Mouse (Mus musculus): ENCODE results near the gene Il5ra.
A peak's percentile ranks its signal among the peaks of the same experiment; 100 is the strongest.

Il5ra gene

DNA sequence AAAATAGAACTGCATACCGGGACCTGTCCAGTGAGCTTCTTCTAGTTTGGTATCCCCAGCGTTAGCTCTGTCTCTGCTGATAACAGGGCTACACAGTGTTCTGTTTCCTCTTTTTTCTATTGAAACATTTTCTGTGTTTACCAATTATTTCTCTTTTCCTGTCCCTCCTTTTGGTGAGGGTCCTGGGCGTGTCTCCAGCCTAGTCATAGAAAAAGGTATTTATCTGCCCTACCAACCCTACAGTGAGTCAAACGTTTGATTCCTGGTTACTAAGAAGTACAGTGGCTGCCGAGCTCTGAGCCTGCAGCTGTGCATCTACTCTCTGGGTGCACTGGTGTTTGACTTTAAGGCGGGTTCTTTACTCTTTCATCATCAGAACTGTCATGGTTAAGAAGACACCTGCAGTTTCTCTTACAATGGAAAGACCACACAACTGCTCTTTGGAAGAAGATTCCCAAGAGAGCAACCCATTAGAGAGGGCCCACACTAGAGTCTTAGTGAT, at the start of gene Il5ra:
Gene Il5ra (minus strand): TSS at position 151 of the 502 bp plus-strand sequence.
- no peak for DNase-seq

DNA sequence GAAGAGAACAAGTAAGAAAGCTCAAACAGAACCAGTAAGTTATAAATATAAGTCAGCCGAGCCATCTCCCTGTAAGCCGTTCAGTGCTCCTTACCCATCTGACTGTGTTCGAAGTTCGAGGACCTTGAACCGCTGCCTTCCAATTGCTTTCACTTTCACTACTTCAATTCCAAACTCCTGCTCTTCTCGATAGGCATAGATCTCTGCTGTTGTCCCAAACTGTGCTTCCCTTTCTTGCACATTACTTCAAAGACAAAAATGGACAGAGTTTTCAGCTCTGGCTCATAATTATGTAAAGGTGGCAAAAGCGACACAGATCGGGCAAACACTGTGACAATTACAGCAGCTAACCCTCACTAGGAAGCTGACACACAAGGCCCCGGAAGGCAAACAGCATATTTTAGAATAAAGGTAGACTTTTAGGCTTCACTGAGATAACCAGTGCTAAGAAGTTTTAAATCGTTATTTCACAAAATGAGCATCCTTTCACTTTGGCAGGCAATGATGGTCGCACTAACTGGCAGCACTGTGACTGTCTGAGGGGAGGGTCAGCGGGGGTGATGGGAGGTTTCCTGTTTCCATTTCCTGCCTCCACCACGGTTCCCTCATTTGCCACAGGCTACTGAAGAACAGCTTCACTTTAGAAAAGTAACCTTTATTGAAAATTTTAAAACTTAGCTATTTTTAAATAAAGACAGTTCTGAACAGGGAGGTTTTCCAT, 45.4 kb upstream of the Il5ra start:
- no peak for DNase-seq

GRCm38 (mm10) chr6:106793621-106794020, 44.8 kb upstream of the Il5ra start:
- DNase-seq = no peak

GRCm38 (mm10) chr6:106793088-106793487, 44.3 kb upstream of the Il5ra start:
- no peak for DNase-seq

DNA sequence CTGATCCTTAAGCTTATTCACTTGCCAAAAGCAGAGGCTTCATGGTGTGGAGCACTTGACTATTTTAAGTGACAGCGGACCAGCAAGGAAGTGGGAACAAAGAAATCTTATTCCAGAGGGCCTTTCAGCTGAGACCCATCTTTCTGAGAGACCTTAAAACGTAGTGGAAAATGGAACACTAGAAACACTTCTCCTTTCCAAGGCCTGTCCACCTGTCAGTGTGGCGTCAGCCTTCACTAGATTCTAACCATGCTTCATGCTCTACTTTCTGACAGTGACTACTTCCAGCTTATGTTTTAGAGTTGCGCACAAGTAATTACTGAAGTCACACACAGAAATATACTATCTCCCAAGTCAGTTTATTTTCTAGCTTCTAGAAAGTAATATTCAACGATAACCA, 43.6 kb upstream of the Il5ra start:
- no peak for DNase-seq

DNA sequence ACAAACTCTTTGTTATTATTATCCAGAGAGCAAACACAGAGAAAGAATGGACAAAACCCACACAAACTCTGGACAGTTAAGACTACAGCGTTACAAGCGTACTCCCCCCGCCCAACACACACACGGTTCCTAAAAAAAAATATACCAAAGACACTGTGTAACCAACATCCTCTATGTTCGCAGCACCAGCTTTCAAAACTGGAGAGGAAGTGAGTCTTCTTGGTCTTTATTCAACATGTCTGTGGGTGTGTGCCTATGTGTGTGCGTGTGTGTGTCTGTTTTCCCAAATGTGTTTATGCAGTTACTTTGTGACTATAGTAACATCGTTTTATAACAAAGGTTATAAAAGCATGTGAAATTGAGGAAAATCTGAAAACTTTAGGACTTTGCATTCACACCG, 42.6 kb upstream of the Il5ra start:
- DNase-seq = no peak

- DNase-seq = no peak
These were observed 38.3 kb upstream of the Il5ra start for GRCm38 (mm10) chr6:106787138-106787537.

DNA sequence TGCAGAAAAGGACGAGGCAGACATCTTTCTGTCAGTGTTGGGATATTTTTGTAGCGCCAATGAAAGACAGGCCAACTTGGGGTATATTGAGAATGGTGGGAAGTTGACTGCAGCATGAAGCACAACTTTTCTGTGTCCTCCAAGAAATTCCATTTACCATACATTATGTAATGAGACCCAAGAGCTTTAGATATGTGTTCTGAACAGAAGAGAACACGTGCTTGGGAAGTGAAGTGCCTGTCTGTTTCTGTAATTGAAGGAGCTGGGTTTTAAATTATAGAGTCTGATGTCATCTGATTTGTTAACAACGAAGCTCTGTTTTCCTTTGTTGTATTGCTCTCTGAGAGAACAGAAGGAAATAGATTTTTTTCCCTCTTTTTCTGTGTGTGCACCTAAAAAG, 21.2 kb upstream of the Il5ra start:
- DNase-seq = no peak

DNA sequence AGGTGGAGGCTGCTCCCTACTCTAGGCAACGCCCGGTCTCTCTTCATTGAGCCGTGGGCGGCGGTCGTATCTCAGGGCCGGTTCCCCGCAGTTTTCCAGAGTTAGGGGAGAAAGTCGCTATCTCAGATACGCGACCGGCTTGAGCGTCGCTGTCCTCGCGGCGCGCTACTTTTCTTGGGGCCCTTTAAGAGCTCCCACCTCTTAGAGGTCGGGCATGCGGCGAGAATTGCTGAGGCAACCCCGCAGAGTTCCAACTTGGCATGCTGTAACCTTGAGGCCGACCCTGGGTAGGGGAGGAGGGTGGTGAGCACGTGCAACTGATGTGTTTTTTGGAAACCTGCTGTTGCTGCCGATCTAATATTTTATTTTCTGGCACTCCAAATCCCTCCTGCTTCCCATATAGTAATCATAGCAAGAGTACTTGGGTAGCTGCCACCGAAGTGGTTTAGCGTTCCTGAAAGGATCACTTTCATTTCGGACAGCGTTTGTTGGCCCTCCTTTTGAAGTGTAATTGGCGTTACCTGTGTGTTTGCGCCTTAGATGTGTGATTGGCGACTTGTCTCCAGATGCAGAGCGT, 20.5 kb upstream of the Il5ra start:
- DNase-seq = peak in 1 of 2 experiments; percentile 15

DNA sequence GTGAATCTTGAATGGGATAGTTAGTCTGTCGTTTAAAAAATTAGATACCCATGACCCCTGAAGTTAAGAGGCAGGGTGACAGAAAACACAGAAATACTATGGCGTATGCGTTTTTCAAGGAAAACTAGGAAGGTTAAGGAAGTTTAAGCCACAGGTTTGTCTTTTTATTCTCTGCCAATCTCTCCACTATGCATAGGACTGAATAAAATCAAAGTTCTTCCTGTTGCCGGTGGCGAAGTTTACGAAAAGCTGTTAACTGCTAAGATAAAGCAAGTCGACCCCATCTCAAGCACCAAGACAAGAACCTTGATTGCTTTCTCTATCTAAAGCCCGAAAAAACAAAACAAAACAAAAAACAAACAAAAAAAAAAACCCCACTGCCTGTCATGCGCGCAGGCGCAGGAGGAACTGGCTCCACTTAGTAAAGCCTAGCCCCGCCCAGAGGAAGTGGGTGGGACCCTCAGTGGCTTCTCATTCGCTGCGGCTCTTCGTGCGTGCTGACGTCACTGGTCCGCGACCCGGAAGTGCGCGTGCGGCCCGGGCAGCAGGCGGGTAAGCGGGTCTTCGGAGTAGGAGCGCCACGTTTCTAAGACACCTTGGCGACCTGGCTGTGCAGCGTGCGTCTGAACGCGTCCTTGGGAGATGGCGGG, 19.9 kb upstream of the Il5ra start, which contains the start of gene Trnt1:
Gene Trnt1 (plus strand): TSS at position 481 of the 650 bp plus-strand sequence.
- peak; percentile 95 to 97 for DNase-seq

- no peak for DNase-seq
These were observed 17.9 kb upstream of the Il5ra start for GRCm38 (mm10) chr6:106766774-106767173.

DNA sequence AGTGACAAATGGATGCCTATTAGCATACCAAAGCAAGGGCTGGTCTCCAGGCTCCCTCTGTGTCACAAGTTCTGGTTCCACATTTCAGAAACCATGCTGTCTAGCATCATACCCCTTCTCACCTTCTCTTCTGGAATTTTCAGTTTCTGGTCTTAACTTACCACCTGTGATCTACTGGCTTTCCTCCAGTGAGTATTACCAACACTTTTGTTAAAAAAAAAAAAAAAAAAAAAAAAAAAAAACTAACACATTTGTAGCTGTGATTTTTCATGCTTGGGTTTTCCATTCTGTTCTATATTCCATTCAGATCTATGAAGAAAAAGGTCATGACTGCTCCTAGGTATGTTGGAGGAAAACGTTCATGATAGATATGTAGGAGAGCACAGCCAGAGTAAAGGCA, 17.1 kb upstream of the Il5ra start:
- no peak for DNase-seq

GRCm38 (mm10) chr6:106761486-106761885, 12.6 kb upstream of the Il5ra start:
- no peak for DNase-seq

- DNase-seq = no peak
These were observed 11.8 kb upstream of the Il5ra start for GRCm38 (mm10) chr6:106760473-106761218.

DNA sequence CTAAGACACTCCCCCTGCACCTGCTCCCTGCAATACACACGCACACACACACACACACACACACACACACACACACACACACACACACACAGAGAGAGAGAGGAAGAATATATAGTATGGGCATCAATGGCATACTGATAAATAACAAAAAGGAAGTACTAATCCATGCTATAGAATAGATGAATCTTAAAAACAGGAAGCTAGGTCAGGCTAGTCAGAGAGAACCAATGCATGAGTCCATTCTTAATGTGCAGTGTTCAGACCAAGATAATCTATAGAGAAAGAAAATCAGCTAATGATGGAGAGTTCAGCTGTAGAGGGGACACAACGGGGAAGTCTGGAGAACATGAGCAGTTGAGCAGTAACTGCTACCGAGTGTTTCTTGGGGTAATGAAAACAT, 9.5 kb upstream of the Il5ra start:
- no peak for DNase-seq

DNA sequence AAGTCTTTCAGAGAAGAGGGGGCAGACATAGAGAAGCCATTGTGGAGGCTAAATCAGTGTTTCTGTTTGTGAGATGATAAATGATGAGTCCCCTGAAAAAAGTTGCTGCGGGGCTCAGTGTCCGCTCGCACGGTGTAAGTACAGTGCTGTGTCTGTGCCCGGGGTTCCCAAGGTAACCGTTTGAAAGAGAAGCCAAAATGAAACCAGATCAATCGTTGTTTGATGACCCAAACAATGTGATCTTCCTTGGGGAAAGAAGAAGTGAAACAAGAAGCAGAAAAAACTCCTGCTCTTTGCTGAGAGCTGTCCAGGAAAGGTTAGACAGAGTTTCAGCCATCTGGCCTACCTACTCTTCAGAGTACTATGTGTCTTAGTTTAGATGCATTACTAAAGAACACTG, 1.5 kb upstream of the Il5ra start:
- no peak for DNase-seq

- no peak for DNase-seq
These were observed 1.0 kb downstream of the Il5ra start for GRCm38 (mm10) chr6:106747804-106748203.

GRCm38 (mm10) chr6:106747251-106747650, 1.6 kb downstream of the Il5ra start:
- no peak for DNase-seq

DNA sequence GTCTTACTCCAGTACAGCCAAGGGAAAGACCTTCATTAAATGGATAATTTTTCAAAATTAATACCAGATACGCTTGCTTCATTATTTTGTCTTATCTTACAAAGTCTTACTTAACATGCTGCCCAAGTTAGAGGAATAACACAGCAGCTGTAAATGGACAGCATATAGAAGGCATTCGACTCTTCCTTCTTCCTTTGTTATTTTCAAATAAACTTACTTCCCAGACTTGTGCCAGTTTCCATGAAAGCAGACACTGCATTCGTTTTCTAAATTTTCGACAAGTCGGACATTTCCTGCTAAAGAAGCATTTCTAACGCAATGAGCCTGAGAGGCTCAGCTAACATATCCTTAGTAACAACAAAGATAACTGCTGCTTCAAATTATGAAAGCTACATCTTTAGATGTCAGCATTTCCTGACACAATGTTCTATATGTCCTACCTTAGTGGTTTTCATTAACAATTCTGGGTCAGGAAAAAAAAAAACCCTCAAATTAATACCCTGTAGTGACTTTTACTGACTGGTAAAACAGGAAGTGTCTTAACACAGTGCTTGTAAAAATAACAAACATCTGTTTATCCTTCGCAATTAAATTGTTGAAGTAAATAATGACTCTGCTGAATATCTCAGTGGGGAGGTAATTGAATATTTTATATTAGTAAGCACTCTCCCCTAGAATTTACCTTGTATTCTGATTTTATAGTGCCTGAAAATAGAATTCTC, 3.0 kb downstream of the Il5ra start:
- no peak for DNase-seq

- no peak for DNase-seq
These were observed 5.1 kb downstream of the Il5ra start for GRCm38 (mm10) chr6:106743556-106744233.

- no peak for DNase-seq
These were observed 8.5 kb downstream of the Il5ra start for GRCm38 (mm10) chr6:106740244-106740825.

DNA sequence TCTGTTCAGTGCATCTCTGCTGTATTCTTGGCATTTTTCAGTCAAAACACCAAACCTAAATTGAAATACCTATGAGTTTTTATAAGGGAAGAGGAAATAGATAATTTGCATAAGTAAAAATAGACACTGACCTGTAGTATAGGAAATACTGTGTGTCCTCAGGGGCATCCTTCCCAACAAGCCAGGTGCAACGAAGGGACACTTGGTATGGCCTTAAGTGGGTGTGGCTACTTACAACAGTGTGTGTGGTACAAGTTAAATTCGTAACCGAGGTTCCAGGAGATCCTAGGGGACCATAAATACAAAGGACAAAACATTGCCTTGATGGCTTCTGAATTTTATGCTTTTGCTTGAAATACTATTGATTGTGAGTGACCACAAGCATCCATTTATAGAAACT, 10.6 kb downstream of the Il5ra start:
- DNase-seq = no peak

Data from cerebellum, postnatal 36 days (tissue).